Mouse (Mus musculus): ENCODE results near the gene Snx22. TPM values are rescaled to one million over a fixed set of nuclear protein-coding genes. Genes with fewer than 3 reads are reported as not detected.

Gene Snx22
- polyA plus RNA-seq, 1 experiment, result not detected

DNA sequence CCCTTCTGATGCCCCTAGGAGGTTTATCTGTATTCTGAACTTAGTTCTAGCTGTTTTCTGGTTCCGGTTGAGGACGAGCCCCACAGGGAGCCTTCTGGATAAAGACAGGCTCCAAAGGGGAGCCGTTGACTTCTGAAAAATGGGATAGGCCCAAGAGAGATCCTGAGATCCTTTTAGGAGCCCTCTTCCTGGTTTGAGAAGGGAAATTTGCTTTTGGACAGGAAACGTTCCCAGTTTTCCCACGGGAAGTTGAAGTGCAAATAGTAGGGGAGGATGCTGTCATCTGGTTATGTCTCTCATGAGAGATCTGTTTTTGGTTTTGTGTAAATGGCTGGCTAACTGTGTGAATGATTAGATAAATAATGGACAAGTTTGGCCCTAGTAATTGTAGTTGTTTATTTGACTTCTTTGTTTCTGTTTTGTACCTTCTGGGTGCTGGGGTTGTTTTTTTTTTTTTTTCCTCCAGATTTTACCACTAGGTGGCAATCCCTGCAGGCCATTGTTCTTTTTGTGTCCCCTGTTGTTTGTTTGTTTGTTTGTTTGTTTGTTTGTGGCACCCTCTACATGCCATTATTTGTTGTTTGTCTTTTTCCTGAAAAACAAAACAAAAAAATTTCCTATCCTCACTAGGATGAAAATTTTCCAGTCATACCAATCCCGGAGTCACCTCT, 19.5 kb downstream of the Snx22 start:
- Histone ChIP-seq H3K4me1 (ENCODE audit: control insufficient read depth, insufficient read depth, low read length) (no peaks in the 10 kb centered on the region), H3K27ac (ENCODE audit: insufficient read depth, low read depth, low read length) (no peak overlapping the region), H3K4me3 (ENCODE audit: insufficient read depth, low read depth, low read length) (no peak overlapping the region)
- TF ChIP-seq POLR2A (IDR thresholded peaks at IDR 0.05; ENCODE audit: insufficient read depth, low read depth, low read length), result no peak
- TF ChIP-seq CTCF (IDR thresholded peaks at IDR 0.05; ENCODE audit: insufficient read depth, low read depth, low read length), result no peak
- 66% methylated on average over 6 of the region's 6 CpGs for WGBS

DNA sequence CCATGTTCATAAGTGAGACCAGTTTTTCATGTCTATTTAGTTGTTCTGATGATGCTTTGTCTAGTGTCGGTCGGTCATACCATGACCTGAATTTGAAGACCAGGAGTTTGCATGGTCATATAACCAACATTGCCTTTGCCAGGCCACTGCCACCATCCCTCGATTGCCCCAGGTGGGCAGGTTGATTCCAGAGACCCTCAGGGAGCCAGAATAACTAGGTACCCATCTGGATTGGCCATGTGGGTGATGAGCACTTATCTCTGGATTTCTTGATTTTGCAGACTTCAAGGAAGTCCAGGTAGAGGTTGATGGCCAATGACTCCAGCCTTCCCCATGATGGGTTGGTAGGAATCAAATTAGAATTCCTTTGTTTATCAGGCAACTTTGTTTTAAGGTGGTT, 26.3 kb downstream of the Snx22 start:
- Histone ChIP-seq H3K27ac (ENCODE audit: insufficient read depth, low read depth, low read length) (no peak overlapping the region), H3K4me3 (ENCODE audit: insufficient read depth, low read depth, low read length) (no peak overlapping the region), H3K4me1 (ENCODE audit: control insufficient read depth, insufficient read depth, low read length) (0 out of 2 replicates have a peak, but pooled peaks cover 2% of the 10 kb centered on the region)
- over 99% methylated on average over 3 of the region's 3 CpGs for WGBS
- no peak for TF ChIP-seq CTCF (IDR thresholded peaks at IDR 0.05; ENCODE audit: insufficient read depth, low read depth, low read length)
- TF ChIP-seq POLR2A (IDR thresholded peaks at IDR 0.05; ENCODE audit: insufficient read depth, low read depth, low read length), result no peak

DNA sequence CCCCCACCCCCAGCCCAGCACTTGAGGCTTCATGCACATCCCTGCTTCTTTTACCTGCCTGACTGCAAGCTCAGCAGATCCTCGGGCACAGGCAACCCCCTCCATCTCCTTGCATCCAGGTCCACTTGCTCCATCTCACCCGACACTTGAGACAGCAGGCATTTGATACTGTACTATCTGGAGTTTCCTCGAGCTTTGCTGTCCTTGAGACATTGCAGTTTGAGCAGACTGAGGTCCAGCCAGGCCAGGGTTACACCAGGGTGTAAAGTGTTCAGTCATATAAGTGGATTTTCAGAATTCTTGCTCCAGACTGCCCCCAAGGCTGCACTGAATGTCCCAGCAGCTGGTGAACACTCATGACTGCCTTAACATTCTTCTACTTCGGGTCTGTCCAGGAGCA, 27.2 kb downstream of the Snx22 start:
- WGBS, result 89% methylated on average over 4 of the region's 4 CpGs
- Histone ChIP-seq H3K4me1 (ENCODE audit: control insufficient read depth, insufficient read depth, low read length) (0 out of 2 replicates have a peak, but pooled peaks cover 2% of the 10 kb centered on the region), H3K27ac (ENCODE audit: insufficient read depth, low read depth, low read length) (no peak overlapping the region), H3K4me3 (ENCODE audit: insufficient read depth, low read depth, low read length) (no peak overlapping the region)
- TF ChIP-seq CTCF (IDR thresholded peaks at IDR 0.05; ENCODE audit: insufficient read depth, low read depth, low read length) (no peak), POLR2A (IDR thresholded peaks at IDR 0.05; ENCODE audit: insufficient read depth, low read depth, low read length) (no peak)

GRCm38 (mm10) chr9:66040801-66041200, 28.7 kb downstream of the Snx22 start:
- WGBS, result 49% methylated on average over 3 of the region's 3 CpGs
- Histone ChIP-seq H3K27ac (ENCODE audit: insufficient read depth, low read depth, low read length) (no peak overlapping the region), H3K4me1 (ENCODE audit: control insufficient read depth, insufficient read depth, low read length) (0 out of 2 replicates have a peak, but pooled peaks cover 2% of the 10 kb centered on the region), H3K4me3 (ENCODE audit: insufficient read depth, low read depth, low read length) (no peak overlapping the region)
- TF ChIP-seq CTCF (IDR thresholded peaks at IDR 0.05; ENCODE audit: insufficient read depth, low read depth, low read length) (no peak), POLR2A (IDR thresholded peaks at IDR 0.05; ENCODE audit: insufficient read depth, low read depth, low read length) (no peak)

DNA sequence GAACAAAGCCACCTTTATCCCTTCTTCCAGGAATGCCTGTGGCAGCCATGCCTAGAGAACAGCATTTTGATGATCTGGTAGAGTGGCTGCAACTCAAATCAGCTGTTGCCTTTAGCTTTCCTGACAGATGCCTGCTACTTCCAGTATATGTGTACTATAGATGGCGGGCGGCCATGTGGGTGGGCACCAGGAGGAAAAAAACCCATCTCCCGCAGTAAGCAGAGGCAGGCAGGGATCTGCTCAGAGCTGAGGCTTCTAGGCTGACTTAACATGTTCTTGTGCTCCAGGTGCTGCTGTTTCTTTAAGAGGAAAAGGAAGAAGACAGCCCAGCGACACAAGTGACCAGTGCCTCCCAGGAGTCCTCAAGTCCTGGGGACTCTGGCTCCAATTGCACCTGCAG, 30.2 kb downstream of the Snx22 start:
- 87% methylated on average over 4 of the region's 4 CpGs for WGBS
- Histone ChIP-seq H3K4me3 (ENCODE audit: insufficient read depth, low read depth, low read length) (no peak overlapping the region), H3K27ac (ENCODE audit: insufficient read depth, low read depth, low read length) (no peak overlapping the region), H3K4me1 (ENCODE audit: control insufficient read depth, insufficient read depth, low read length) (0 out of 2 replicates have a peak, but pooled peaks cover 2% of the 10 kb centered on the region)
- TF ChIP-seq CTCF (IDR thresholded peaks at IDR 0.05; ENCODE audit: insufficient read depth, low read depth, low read length) (no peak), POLR2A (IDR thresholded peaks at IDR 0.05; ENCODE audit: insufficient read depth, low read depth, low read length) (no peak)

- H3K27ac ChIP-seq (ENCODE audit: insufficient read depth, low read depth, low read length), result no peak overlapping the region
- H3K4me1 ChIP-seq (ENCODE audit: control insufficient read depth, insufficient read depth, low read length), result 0 out of 2 replicates have a peak, but pooled peaks cover 2% of the 10 kb centered on the region
- no peak overlapping the region for H3K4me3 ChIP-seq (ENCODE audit: insufficient read depth, low read depth, low read length)
- TF ChIP-seq CTCF (IDR thresholded peaks at IDR 0.05; ENCODE audit: insufficient read depth, low read depth, low read length), result no peak
- no peak for TF ChIP-seq POLR2A (IDR thresholded peaks at IDR 0.05; ENCODE audit: insufficient read depth, low read depth, low read length)
- 93% methylated on average over 4 of the region's 4 CpGs for WGBS
These were observed 30.9 kb downstream of the Snx22 start for GRCm38 (mm10) chr9:66038581-66038980.

GRCm38 (mm10) chr9:66038082-66038481, 31.4 kb downstream of the Snx22 start:
- Histone ChIP-seq H3K27ac (ENCODE audit: insufficient read depth, low read depth, low read length) (no peak overlapping the region), H3K4me1 (ENCODE audit: control insufficient read depth, insufficient read depth, low read length) (0 out of 2 replicates have a peak, but pooled peaks cover 2% of the 10 kb centered on the region), H3K4me3 (ENCODE audit: insufficient read depth, low read depth, low read length) (no peak overlapping the region)
- TF ChIP-seq POLR2A (IDR thresholded peaks at IDR 0.05; ENCODE audit: insufficient read depth, low read depth, low read length), result no peak
- no peak for TF ChIP-seq CTCF (IDR thresholded peaks at IDR 0.05; ENCODE audit: insufficient read depth, low read depth, low read length)
- WGBS, result 90% methylated on average over 4 of the region's 4 CpGs

DNA sequence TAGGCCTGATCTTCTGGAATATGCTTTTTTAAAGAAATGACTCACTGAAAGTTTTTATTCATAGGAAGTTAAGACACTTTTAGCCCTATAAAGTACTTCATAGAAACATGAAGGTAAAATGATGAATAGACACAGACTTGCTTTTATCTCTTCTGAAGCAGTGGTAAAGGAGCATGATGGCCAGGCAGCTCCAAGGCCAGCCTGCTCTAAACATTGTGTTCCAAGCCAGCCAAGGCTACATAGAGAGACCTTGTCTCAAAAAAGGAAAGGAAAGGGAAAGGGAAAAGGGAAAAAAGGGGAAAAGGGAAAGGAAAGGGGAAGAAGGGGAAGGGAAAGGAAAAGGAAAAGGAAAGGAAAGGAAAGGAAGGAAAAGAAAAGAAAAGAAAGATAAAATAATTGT, 48.9 kb downstream of the Snx22 start:
- Histone ChIP-seq H3K4me1 (ENCODE audit: control insufficient read depth, insufficient read depth, low read length) (no peaks in the 10 kb centered on the region), H3K4me3 (ENCODE audit: insufficient read depth, low read depth, low read length) (no peak overlapping the region), H3K27ac (ENCODE audit: insufficient read depth, low read depth, low read length) (no peak overlapping the region)
- TF ChIP-seq POLR2A (IDR thresholded peaks at IDR 0.05; ENCODE audit: insufficient read depth, low read depth, low read length) (no peak), CTCF (IDR thresholded peaks at IDR 0.05; ENCODE audit: insufficient read depth, low read depth, low read length) (no peak)

Other genes with a start within 250 kb of the Snx22 start
- not detected in 2 replicates for gene Zfp609, start 242.2 kb downstream of the Snx22 start, polyA plus RNA-seq (2012; ENCODE audit: insufficient read depth, insufficient read length, low replicate concordance, missing spikeins)
- gene Pclaf, start 179.5 kb downstream of the Snx22 start, polyA plus RNA-seq (2012; ENCODE audit: insufficient read depth, insufficient read length, low replicate concordance, missing spikeins), result not detected in 2 replicates
- 109 TPM in 1 of 2 replicates, not detected in the other for gene Trip4, start 160.9 kb downstream of the Snx22 start, polyA plus RNA-seq (2012; ENCODE audit: insufficient read depth, insufficient read length, low replicate concordance, missing spikeins)
- gene Csnk1g1, start 160.8 kb downstream of the Snx22 start, polyA plus RNA-seq (2012; ENCODE audit: insufficient read depth, insufficient read length, low replicate concordance, missing spikeins), result 103 TPM in 1 of 2 replicates, not detected in the other
- not detected in 2 replicates for gene Ppib, start 9.5 kb downstream of the Snx22 start, polyA plus RNA-seq (2012; ENCODE audit: insufficient read depth, insufficient read length, low replicate concordance, missing spikeins)
- not detected in 2 replicates for gene Snx1, start 56.9 kb upstream of the Snx22 start, polyA plus RNA-seq (2012; ENCODE audit: insufficient read depth, insufficient read length, low replicate concordance, missing spikeins)
- not detected in 2 replicates for gene Ciao2a, start 56.9 kb upstream of the Snx22 start, polyA plus RNA-seq (2012; ENCODE audit: insufficient read depth, insufficient read length, low replicate concordance, missing spikeins)
- gene Dapk2, start 88.5 kb upstream of the Snx22 start, polyA plus RNA-seq (2012; ENCODE audit: insufficient read depth, insufficient read length, low replicate concordance, missing spikeins), result not detected in 2 replicates

Measured in olfactory bulb, adult 2 months (tissue).